Mouse (Mus musculus) gastrocnemius, adult 2 months (tissue): ENCODE measurements around the gene Mustn1. TPM values are rescaled to one million over a fixed set of nuclear protein-coding genes. Genes with fewer than 3 reads are reported as not detected.
A peak's percentile ranks its signal among the peaks of the same experiment; 100 is the strongest.

ENCODE experiments used
- DNase-seq: peaks from one replicate; pipeline ENCODE4 v3.0.0; 2022
- H3K27ac ChIP-seq: fragments of 200-600 bp; 2 replicates; pipeline ENCODE4 v1.8.1; 2022; ENCODE audit warnings: mild to moderate bottlenecking
- H3K4me3 ChIP-seq: fragments of 200-600 bp; 2 replicates; pipeline ENCODE4 v1.8.1; 2022; ENCODE audit warnings: mild to moderate bottlenecking, moderate library complexity
- CTCF ChIP-seq: fragments of 200-600 bp; IDR thresholded peaks from 2 replicates; pipeline ENCODE4 v1.8.1; 2022; ENCODE audit warnings: antibody characterized with exemption, mild to moderate bottlenecking, moderate library complexity
- intact Hi-C: fragments of 180-260 bp; cut with DNase I; formaldehyde crosslinking; loops from one replicate; pipeline ENCODE4 v1.15.1; 2025
- total RNA-seq, 2 experiments: library from RNA; stranded (reverse); gene quantifications; 2 replicates each; pipeline ENCODE4 v1.2.3; 2021

Mustn1 gene
- total RNA-seq, 2 experiments from 2014 or later: 53.6 to 65.4 TPM

GRCm38 (mm10) chr14:30868826-30869225 lies 10.2 kb upstream of the Mustn1 start:
- no peak for DNase-seq
- H3K4me3 ChIP-seq: no peak overlapping the region; the same call in 1 of the 2 replicates
- TF ChIP-seq CTCF: no peak
- intact Hi-C loops: loop anchor here (5.0 kb wide), 2 partner anchors 42 to 277 kb away; partner anchors contain the start of gene Tmem110
- peak overlapping the region; percentile 95 for H3K27ac ChIP-seq

- intact Hi-C loops: loop anchor here (5.0 kb wide), 2 partner anchors 42 to 277 kb away; partner anchors contain the start of gene Tmem110
- no peak for TF ChIP-seq CTCF
- peak; percentile 78 for DNase-seq
- Histone ChIP-seq H3K4me3 (peak overlapping the region; percentile 41), H3K27ac (peak overlapping the region; percentile 95)
Observed at GRCm38 (mm10) chr14:30869391-30869801, 9.6 kb upstream of the Mustn1 start.

- no peak for TF ChIP-seq CTCF
- intact Hi-C loops: no loop called here
- Histone ChIP-seq H3K4me3 (peak overlapping the region; percentile 41), H3K27ac (peak overlapping the region; percentile 95)
- peak; percentile 76 for DNase-seq
Observed at GRCm38 (mm10) chr14:30870206-30871147, 8.5 kb upstream of the Mustn1 start.

GRCm38 (mm10) chr14:30874095-30874700 lies 4.8 kb upstream of the Mustn1 start:
- DNase-seq: no peak
- peak overlapping the region; percentile 7; the same call in 1 of the 2 replicates for H3K4me3 ChIP-seq
- intact Hi-C loops: no loop called here
- no peak for TF ChIP-seq CTCF
- peak overlapping the region; percentile 78 for H3K27ac ChIP-seq

GRCm38 (mm10) chr14:30875130-30875865 lies 3.7 kb upstream of the Mustn1 start:
- peak; percentile 46 for DNase-seq
- Histone ChIP-seq H3K27ac (peak overlapping the region; percentile 78), H3K4me3 (no peak overlapping the region)
- intact Hi-C loops: no loop called here
- TF ChIP-seq CTCF: no peak

- TF ChIP-seq CTCF: no peak
- no peak for DNase-seq
- H3K4me3 ChIP-seq: no peak overlapping the region
- peak overlapping the region; percentile 78 for H3K27ac ChIP-seq
- intact Hi-C loops: no loop called here
Observed at GRCm38 (mm10) chr14:30875955-30876354, 3.0 kb upstream of the Mustn1 start.

- H3K27ac ChIP-seq: peak overlapping the region; percentile 78
- intact Hi-C loops: no loop called here
Observed at GRCm38 (mm10) chr14:30876451-30876850, 2.5 kb upstream of the Mustn1 start.

GRCm38 (mm10) chr14:30877827-30878226 lies 1.2 kb upstream of the Mustn1 start:
- H3K27ac ChIP-seq: peak overlapping the region; percentile 97
- no peak overlapping the region for H3K4me3 ChIP-seq
- TF ChIP-seq CTCF: no peak
- intact Hi-C loops: no loop called here
- no peak for DNase-seq

More at GRCm38 (mm10) chr14:30876451-30876850, 2.5 kb upstream of the Mustn1 start:
- no peak for TF ChIP-seq CTCF
- DNase-seq: no peak
- H3K4me3 ChIP-seq: no peak overlapping the region

GRCm38 (mm10) chr14:30879794-30880193 lies 794 bp downstream of the Mustn1 start:
- no peak for TF ChIP-seq CTCF
- H3K4me3 ChIP-seq: peak overlapping the region; percentile 73
- DNase-seq: peak; percentile 85
- H3K27ac ChIP-seq: peak overlapping the region; percentile 97
- intact Hi-C loops: loop anchor here (1.0 to 5.0 kb wide), 3 partner anchors 12 to 182 kb away; no protein-coding TSS in a partner anchor

GRCm38 (mm10) chr14:30880251-30880650 lies 1.3 kb downstream of the Mustn1 start:
- intact Hi-C loops: loop anchor here (1.0 to 5.0 kb wide), 3 partner anchors 13 to 183 kb away; no protein-coding TSS in a partner anchor
- Histone ChIP-seq H3K27ac (peak overlapping the region; percentile 97), H3K4me3 (peak overlapping the region; percentile 73)
- no peak for TF ChIP-seq CTCF
- peak; percentile 60 for DNase-seq

- peak overlapping the region; percentile 97 for H3K27ac ChIP-seq
- TF ChIP-seq CTCF: peak; percentile 91
- DNase-seq: peak; percentile 85
- H3K4me3 ChIP-seq: peak overlapping the region; percentile 73
- intact Hi-C loops: loop anchor here (1.0 to 5.0 kb wide), 3 partner anchors 14 to 184 kb away; no protein-coding TSS in a partner anchor
Observed at GRCm38 (mm10) chr14:30880811-30881717, 2.1 kb downstream of the Mustn1 start.
